Mouse (Mus musculus) ES-E14 (cell line): ENCODE measurements around the gene Pcp4l1.

ENCODE experiments used
- HCFC1 ChIP-seq: IDR thresholded peaks from 2 replicates; pipeline ENCODE4 v1.6.1; 2012; ENCODE audit warnings: low read length, inconsistent platforms, borderline replicate concordance; ENCODE audit not compliant: insufficient read depth
- ZNF384 ChIP-seq: IDR thresholded peaks from 2 replicates; pipeline ENCODE4 v1.6.1; 2012; ENCODE audit warnings: low read depth, low read length, inconsistent platforms

- no peak for TF ChIP-seq HCFC1
- TF ChIP-seq ZNF384, result no peak
These were observed 49.3 kb upstream of the Pcp4l1 start for GRCm38 (mm10) chr1:171245353-171245752.
